Mouse (Mus musculus) lung, adult 2 months (tissue): ENCODE data around the gene Perm1. TPM values are rescaled to one million over a fixed set of nuclear protein-coding genes. Genes with fewer than 3 reads are reported as not detected.

ENCODE experiments used
- DNase-seq: peaks from one replicate; pipeline ENCODE4 v3.0.0; 2022
- H3K4me1 ChIP-seq: fragments of 200-500 bp; 2 replicates; pipeline ENCODE4 v1.6.1; 2011; ENCODE audit warnings: low read length; ENCODE audit not compliant: control insufficient read depth, insufficient read depth
- H3K4me3 ChIP-seq: fragments of 200-500 bp; replicated peaks from 2 replicates; pipeline ENCODE3; 2011; ENCODE audit warnings: low read depth, mild to moderate bottlenecking, control low read depth, low read length; ENCODE audit errors: extremely low read depth
- CTCF ChIP-seq: fragments of 200-500 bp; IDR thresholded peaks from 2 replicates; pipeline ENCODE4 v1.5.1; 2011; ENCODE audit warnings: mild to moderate bottlenecking, low read length, control low read depth; ENCODE audit not compliant: insufficient read depth
- POLR2A ChIP-seq: fragments of 200-500 bp; IDR thresholded peaks from 2 replicates; pipeline ENCODE4 v1.6.1; 2011; ENCODE audit warnings: low read depth, mild to moderate bottlenecking, control low read depth, low read length, borderline replicate concordance; ENCODE audit errors: extremely low read depth
- WGBS: fragments of 180-500 bp; shearing (Covaris S2); methylation state at CpG from one replicate; pipeline ENCODE4 v1.1.7; 2018; 5-methylcytosine and 5-hydroxymethylcytosine counted together
- polyA plus RNA-seq: library from polyadenylated mRNA; depleted of rRNA; stranded (reverse); fragments of >200 nt; gene quantifications from 2 replicates; pipeline ENCODE4 v1.2.3, GENCODE M21; 2012; rRNA removed

Gene Perm1
- polyA plus RNA-seq, 1 experiment, result 6.0 TPM

- peaks cover 7% of the 10 kb centered on the region for H3K4me1 ChIP-seq
- no peak for TF ChIP-seq POLR2A
- no peak overlapping the region for H3K4me3 ChIP-seq
- DNase-seq, result no peak
- 5% methylated on average over 30 of the region's 30 CpGs for WGBS
Observed at GRCm38 (mm10) chr4:156254361-156255077, 38.9 kb downstream of the Perm1 start.

GRCm38 (mm10) chr4:156255078-156255839 lies 39.6 kb downstream of the Perm1 start, which contains the start of gene Samd11:
Gene Samd11 (minus strand): TSS chr4:156255657.
- 12% methylated on average over 26 of the region's 26 CpGs for WGBS
- H3K4me3 ChIP-seq, result no peak within 1 kb of the TSS
- peaks cover 7% of the 10 kb centered on the region for H3K4me1 ChIP-seq
- TF ChIP-seq POLR2A, result no peak
- no peak for TF ChIP-seq CTCF
- DNase-seq, result no peak

Other genes with a start within 250 kb of the Perm1 start
- gene B3galt6, start 223.2 kb upstream of the Perm1 start, polyA plus RNA-seq, result 6.1 and 7.4 TPM in 2 replicates
- 54.3 and 63.6 TPM in 2 replicates for gene Sdf4, start 223.0 kb upstream of the Perm1 start, polyA plus RNA-seq
- 5.4 and 7.3 TPM in 2 replicates for gene Tnfrsf4, start 202.0 kb upstream of the Perm1 start, polyA plus RNA-seq
- gene Tnfrsf18, start 189.7 kb upstream of the Perm1 start, polyA plus RNA-seq, result 4.3 and 5.2 TPM in 2 replicates
- 5.8 and 7.2 TPM in 2 replicates for gene Ttll10, start 156.5 kb upstream of the Perm1 start, polyA plus RNA-seq
- 13.8 and 16.3 TPM in 2 replicates for gene 9430015G10Rik, start 105.9 kb upstream of the Perm1 start, polyA plus RNA-seq
- 0.32 and 2.7 TPM in 2 replicates for gene Rnf223, start 85.4 kb upstream of the Perm1 start, polyA plus RNA-seq
- gene Agrn, start 18.4 kb upstream of the Perm1 start, polyA plus RNA-seq, result 190 and 214 TPM in 2 replicates
- gene Isg15, start 15.1 kb upstream of the Perm1 start, polyA plus RNA-seq, result 8.1 and 12.2 TPM in 2 replicates
- gene AW011738, start 12.6 kb upstream of the Perm1 start, polyA plus RNA-seq, result 4.6 and 5.1 TPM in 2 replicates
- gene Plekhn1, start 19.0 kb downstream of the Perm1 start, polyA plus RNA-seq, result 61.9 and 78.1 TPM in 2 replicates
- 44.1 and 54.6 TPM in 2 replicates for gene Noc2l, start 20.1 kb downstream of the Perm1 start, polyA plus RNA-seq
- gene Samd11, start 39.8 kb downstream of the Perm1 start, polyA plus RNA-seq, result 0.22 and 2.9 TPM in 2 replicates
- gene Vmn2r-ps159, start 115.2 kb downstream of the Perm1 start, polyA plus RNA-seq, result not detected in 2 replicates